Mouse (Mus musculus): ENCODE data around the gene Ephb2. TPM values are rescaled to one million over a fixed set of nuclear protein-coding genes. Genes with fewer than 3 reads are reported as not detected.
A peak's percentile ranks its signal among the peaks of the same experiment; 100 is the strongest.

Gene Ephb2
- total RNA-seq, 2 experiments from 2014 or later: 31.6 to 32.7 TPM

- DNase-seq (ENCODE audit: low spot score in 2 of 2): no peak
These were observed 27.3 kb downstream of the Ephb2 start for GRCm38 (mm10) chr4:136808478-136808877.

DNA sequence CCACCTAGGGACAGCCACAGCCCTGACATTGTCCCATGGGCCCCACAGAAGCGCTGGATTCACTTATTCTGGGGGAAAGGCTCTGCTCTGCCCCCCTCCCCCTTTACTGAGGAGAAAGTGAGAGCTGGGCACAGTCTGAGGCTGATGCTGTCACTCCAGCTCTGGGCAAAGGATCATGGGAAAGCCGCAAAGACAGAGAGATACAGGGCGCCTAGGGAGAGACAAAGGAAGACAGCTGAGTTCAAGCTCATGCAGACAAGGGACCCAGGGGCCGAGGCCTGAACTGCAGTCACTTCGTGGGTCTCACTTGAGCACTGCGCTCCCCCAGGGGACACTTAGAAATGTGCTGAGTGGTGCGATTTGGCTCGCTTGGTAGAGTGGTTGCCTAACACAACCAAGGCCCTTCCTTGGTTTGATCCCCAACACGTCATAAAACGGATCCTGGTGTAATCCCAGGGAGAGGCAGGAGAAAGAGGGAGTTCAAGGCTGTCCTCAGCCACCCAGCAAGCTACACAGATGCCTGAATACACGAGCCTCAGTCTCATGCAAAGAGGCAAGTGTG is 28.3 kb downstream of the Ephb2 start:
- DNase-seq (ENCODE audit: low spot score in 2 of 2): no peak
- intact Hi-C loops (cut with DNase I): no loop called here

More at GRCm38 (mm10) chr4:136808478-136808877, 27.3 kb downstream of the Ephb2 start:
- intact Hi-C loops (cut with DNase I): no loop called here

DNA sequence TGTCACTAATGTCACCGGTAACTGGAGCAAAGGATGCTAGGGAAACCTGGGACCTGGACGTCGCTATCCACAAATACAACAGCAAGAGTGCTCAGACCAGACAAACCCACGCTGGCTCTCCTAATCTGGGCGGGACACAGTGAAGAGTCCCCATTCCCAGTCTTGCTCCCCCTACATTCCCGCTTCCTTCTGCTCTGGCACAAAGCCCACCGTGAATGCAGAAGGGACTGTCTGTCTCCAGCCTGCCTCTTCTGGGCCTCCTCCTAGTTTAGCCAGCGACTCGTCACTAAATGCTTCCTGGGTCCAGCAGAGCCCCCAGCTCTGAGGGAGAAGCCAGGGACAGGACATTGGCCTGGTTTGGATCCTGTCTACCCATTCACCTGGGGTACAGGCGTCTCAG is 29.5 kb downstream of the Ephb2 start:
- no peak for DNase-seq (ENCODE audit: low spot score in 2 of 2)
- intact Hi-C loops (cut with DNase I): no loop called here

- DNase-seq (ENCODE audit: low spot score in 2 of 2): no peak
- intact Hi-C loops (cut with DNase I): no loop called here
These were observed 31.4 kb downstream of the Ephb2 start for GRCm38 (mm10) chr4:136804343-136804742.

DNA sequence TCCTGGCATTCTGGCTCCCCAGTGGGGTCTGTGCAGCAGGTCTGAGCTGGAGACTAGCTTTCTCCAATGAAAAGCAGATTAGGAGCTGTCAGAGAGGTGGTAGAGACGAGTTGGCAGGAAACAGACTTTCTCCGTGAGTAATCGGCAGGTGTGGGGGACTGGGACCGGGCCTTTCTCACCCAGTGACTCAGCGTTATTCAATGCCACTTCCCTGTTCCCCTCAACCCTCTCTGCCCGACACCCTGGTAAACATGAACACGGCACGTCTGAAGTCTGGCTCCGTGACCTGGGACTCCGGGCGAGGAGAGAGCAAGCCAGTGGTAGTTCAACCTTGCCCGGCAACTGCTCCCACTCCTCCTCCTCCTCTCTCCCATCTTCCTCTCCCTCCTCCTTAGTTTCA is 33.3 kb downstream of the Ephb2 start:
- intact Hi-C loops (cut with DNase I): no loop called here
- DNase-seq (ENCODE audit: low spot score in 2 of 2): no peak

DNA sequence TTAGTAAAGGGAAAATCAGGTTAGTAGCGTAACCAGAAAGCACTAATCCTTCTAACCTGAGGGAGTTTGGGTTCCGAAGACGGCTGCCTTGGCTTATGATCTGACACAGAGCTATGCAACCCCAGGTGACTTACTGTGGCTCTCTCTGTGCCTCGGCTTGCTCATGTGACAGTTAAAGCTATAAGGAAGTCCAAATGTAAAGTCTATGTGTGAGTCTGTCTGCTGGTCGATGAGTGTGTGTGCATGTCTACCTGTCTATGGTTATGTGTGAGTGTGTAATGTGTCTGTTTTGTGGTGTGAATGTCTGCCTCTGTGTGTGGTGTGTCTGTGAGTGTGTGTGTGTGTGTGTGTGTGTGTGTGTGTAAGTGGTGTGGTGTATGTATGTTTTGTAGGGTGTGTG is 33.8 kb downstream of the Ephb2 start:
- intact Hi-C loops (cut with DNase I): no loop called here

DNA sequence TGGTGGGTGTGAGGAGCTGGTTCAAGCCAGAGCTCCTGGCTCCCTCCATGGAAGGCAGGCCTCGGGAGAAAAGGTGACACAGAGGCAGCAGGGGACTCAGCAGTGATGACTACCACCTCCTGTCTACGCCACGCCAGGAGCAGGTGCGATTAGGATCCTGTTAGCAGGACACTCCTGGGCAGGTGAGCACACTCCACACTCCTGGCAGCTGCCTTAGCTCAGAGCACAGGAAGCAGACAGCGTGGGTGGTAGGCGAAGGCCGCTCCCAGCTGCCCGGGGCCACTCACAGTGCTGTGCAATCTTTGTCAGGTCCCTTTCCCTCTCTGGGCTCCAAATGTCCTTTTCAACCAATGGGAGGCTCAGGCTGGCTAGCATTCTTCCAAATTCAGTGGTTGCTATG is 34.3 kb downstream of the Ephb2 start:
- intact Hi-C loops (cut with DNase I): no loop called here
- DNase-seq (ENCODE audit: low spot score in 2 of 2): no peak

More for the DNA sequence above, 33.8 kb downstream of the Ephb2 start:
- DNase-seq (ENCODE audit: low spot score in 2 of 2): no peak

DNA sequence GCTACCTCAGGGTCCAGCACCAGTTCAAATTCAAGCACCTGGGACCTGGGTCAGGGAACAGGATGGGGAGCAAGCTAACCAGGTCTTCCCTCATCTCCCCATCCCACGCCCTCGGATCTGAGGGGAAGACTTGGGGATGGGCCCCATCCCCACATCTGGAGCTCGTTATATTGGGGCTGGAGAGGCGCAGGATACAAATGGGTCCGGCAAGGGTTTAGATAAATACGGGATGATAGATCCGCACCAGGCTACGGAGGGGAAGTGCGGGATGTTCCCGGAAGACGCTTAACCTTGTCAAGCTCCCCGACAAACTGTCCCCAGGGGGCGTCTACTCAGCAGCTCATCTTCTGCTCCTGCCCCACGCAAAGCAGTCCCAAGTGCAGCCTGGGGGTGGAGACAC is 35.4 kb downstream of the Ephb2 start:
- DNase-seq (ENCODE audit: low spot score in 2 of 2): no peak
- intact Hi-C loops (cut with DNase I): no loop called here

DNA sequence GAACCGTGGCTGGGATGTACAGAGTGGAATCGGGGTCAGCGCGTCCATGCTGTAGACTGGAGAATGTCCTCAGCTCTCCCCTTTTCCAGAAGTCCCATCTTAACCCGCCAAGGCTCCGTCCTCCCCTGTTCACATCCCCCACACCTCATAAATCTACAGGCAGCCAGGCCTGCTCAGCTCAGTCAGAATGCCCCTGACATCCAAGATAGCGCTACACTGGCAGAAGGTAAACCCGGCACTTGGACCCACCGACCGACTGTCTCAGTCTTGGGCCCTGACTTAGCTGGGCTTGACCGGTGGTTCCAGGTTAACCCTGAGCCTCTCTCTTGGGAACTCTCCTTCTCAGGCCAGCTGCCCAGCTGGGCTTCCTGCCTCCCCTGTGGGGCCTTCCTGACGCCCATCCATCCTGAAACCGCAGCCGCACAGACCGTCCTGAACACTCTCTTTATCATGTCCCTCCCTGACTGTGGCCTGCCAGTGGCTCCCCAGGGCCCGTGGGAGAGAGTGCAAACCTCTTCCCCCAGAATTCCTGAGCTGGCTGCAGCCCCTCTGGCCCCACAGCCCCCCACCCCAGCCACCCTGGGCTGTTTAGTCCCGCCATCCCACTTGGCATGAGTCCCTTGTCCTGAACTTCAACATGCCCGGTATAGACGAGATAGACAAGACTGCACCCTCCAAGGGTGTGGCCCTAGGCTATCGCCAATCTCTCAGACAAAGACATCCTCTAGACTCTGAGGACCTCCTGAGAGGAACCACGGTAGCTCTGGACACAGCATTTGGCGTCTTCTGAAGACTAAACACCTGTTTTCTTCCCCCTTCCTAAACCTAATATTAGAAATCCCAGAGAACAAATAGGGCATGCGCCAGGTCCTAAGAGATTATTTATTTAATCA is 37.9 kb downstream of the Ephb2 start:
- intact Hi-C loops (cut with DNase I): no loop called here
- DNase-seq (ENCODE audit: low spot score in 2 of 2): no peak

DNA sequence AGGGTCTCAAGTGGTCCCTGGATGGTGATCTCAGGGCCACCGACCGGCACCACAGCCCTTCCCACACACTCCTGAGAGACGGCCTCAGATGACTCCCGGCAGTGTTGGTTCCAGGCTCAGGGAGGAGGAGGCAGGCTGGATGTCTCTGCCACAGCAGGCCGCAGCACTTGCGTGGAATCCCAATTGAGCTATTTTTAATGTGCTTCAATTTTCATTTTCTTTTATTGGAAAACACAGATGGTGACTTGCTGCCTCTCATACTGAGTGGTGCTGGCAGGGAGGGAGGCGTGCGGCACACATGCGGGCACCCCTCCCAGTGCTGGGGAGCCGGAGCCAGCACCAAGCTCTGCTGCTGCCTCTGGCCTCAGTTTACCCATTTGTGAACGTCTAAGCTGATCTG is 42.5 kb downstream of the Ephb2 start:
- DNase-seq (ENCODE audit: low spot score in 2 of 2): peak; percentile 75 to 88
- intact Hi-C loops (cut with DNase I): no loop called here

DNA sequence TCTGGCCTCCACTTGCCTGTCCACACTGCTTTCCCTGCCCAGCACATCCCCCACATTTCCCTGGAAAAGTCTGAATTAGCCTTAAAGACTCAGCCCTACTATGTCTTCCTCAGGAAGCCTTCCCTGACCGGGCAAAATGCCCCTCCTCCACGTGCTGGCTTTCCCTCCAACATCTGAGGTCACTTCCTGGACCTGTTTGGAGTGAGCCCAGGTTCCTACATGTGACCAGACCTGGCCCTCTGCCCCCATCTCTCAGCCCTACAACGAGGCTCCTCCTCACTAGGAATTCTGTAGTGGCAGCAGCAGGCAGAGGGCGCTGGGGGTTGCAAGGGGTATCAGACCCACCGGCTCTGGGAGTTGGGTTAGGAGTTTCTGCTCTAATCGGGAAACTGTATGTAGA is 46.0 kb downstream of the Ephb2 start:
- DNase-seq (ENCODE audit: low spot score in 2 of 2): no peak
- intact Hi-C loops (cut with DNase I): loop anchor here (5.0 kb wide), 2 partner anchors 42 to 48 kb away; no protein-coding TSS in a partner anchor

GRCm38 (mm10) chr4:136787357-136787756 is 48.4 kb downstream of the Ephb2 start:
- intact Hi-C loops (cut with DNase I): loop anchor here (5.0 kb wide), 2 partner anchors 45 kb away; no protein-coding TSS in a partner anchor
- no peak for DNase-seq (ENCODE audit: low spot score in 2 of 2)

DNA sequence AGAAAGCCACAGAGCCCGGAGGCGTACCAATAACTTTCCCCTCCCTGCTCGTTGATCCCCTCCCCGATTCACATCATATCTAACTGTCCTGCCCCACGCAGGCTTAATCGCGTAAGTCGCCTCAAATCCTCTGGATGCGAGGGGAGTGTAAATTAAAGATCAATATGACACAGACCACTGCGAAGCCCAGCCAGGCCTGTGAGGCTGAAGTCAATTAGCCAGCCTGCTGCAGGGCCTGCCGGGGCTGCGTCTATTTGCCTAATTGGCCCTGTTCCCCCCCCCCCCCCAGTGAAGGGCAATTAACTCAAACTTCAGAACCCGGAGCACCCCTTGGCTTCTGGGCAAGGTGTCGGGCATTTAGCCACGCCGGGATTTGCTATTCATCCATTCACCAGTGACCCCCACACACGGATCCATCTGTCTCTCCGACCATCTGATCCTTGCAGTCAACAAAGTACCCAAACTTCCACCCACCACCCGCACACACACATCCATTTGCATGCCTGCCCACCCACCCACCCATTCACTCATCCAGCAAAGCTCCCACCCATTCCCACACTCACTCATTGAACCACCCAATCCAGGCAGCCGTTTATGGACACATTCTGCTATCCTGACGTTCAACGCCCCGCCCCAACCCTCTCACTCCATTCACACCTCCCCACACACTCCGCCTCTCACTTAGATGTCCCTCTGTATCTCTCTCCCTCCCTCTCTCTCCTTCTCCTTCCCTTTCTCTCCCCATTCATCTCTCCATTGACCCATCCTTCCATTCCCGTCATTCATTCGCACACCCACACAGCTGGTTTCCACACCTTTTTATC is 49.1 kb downstream of the Ephb2 start:
- intact Hi-C loops (cut with DNase I): loop anchor here (5.0 kb wide), 2 partner anchors 44 to 46 kb away; no protein-coding TSS in a partner anchor
- DNase-seq (ENCODE audit: low spot score in 2 of 2): peak; percentile 63 to 67

- intact Hi-C loops (cut with DNase I): no loop called here
- DNase-seq (ENCODE audit: low spot score in 2 of 2): peak; percentile 33 to 52
These were observed 52.1 kb downstream of the Ephb2 start for GRCm38 (mm10) chr4:136783552-136784150.

- no peak for DNase-seq (ENCODE audit: low spot score in 2 of 2)
- intact Hi-C loops (cut with DNase I): no loop called here
These were observed 53.2 kb downstream of the Ephb2 start for GRCm38 (mm10) chr4:136782579-136782925.

DNA sequence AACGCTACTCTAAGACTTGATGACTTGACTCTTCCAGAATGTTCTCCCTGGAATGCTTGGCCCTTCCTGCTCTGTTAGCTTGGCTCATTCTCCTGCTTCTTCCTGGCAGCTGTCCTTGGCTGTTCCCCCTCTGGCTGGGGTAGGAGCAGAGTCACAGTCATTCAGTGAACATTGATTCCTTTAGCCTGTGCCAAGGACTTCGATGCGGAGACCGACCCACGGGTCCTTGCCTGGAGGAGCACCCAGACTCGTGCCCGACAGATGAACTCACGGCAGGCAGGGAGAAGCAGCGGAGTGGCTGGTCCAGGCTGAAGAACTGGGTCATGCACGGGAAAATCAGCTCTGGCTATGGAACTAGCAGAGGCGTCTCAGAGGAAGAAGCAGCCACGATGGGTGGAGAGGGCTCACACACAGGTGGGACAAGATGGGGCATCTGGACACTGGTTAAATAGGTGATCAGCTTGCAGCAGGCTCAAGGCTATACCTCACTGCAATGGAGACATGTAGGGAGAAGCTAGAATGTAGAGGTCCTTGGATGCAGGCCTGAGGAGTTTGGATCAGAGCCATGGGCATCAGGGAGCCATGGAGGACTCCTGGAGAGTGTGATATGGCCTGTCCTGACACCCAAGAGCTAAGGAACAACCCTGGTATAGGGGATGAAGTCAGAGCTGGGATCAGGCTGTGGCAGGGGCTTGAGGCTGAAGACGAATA is 53.8 kb downstream of the Ephb2 start:
- intact Hi-C loops (cut with DNase I): no loop called here
- peak; percentile 26 to 49 for DNase-seq (ENCODE audit: low spot score in 2 of 2)

GRCm38 (mm10) chr4:136780201-136780895 is 55.4 kb downstream of the Ephb2 start:
- DNase-seq (ENCODE audit: low spot score in 2 of 2): no peak
- intact Hi-C loops (cut with DNase I): no loop called here

DNA sequence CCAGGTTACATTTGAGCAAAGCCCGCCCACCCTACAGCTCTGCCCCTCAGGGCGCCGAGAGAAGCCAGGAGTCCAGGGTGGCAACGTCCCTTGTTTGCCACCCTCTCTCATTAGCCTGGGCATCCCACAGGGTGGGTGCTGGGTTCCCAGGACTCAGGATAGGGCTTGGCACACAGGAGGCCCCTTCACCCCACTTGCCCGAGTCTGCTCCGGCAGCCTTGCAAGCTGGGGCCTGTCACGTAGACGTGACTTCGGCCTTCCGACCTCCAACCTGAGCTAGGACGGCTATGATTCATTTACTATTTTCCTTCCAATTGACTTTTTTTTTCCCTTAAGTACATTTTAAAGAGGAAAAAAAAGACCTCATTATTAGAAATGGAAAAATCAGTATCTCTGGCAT is 56.6 kb downstream of the Ephb2 start:
- no peak for DNase-seq (ENCODE audit: low spot score in 2 of 2)
- intact Hi-C loops (cut with DNase I): no loop called here
